Mouse (Mus musculus) embryonic fibroblast, embryonic 13.5 days (primary cell): ENCODE measurements at regions not wholly inside any gene's neighbourhood (a gene's known extent, or its start where the extent isn't known, plus 50 kb on each side); places are given as distances from the start of the nearest gene placed in this dataset.

Experiments
- CTCF ChIP-seq: IDR thresholded peaks from 2 replicates; pipeline ENCODE4 v1.5.1; 2011; ENCODE audit warnings: mild to moderate bottlenecking, control low read depth, low read length, moderate library complexity, borderline replicate concordance; ENCODE audit not compliant: insufficient read depth
- POLR2A ChIP-seq: IDR thresholded peaks from 2 replicates; pipeline ENCODE4 v1.6.1; 2011; ENCODE audit warnings: low read depth, mild to moderate bottlenecking, control low read depth, low read length, moderate library complexity

DNA sequence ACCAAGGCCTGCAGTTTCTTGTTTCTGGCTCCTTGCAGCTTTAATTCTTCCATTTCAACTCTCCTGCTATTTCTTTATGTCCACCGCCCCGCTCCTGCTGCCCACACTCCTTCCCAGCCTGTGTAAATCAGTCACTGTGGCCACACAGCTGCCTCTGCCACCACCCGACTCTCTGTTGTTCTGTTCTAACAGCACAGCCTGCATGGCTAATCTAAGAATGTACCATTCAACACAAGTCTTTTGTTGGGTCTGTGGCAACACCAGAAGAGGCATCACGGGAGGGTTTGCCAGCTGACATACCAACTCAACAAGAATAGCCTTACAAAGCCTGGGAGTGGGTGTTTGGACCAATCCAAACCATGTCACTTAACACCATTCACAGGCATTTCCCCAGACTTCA is 264.9 kb upstream of the Pum3 start:
- no peak for TF ChIP-seq CTCF
- no peak for TF ChIP-seq POLR2A
